Mouse (Mus musculus) brain, embryonic 14.5 days (tissue): ENCODE data around the gene Skp2.

ENCODE experiments used
- CTCF ChIP-seq: fragments of 200-500 bp; IDR thresholded peaks from 2 replicates; pipeline ENCODE4 v1.5.1; 2012; ENCODE audit warnings: inconsistent platforms, mild to moderate bottlenecking, moderate library complexity, borderline replicate concordance; ENCODE audit not compliant: insufficient read depth, insufficient read length; ENCODE audit errors: extremely low read depth
- POLR2A ChIP-seq: fragments of 200-500 bp; IDR thresholded peaks from 2 replicates; pipeline ENCODE4 v1.6.1; 2012; ENCODE audit warnings: mild to moderate bottlenecking, inconsistent platforms, borderline replicate concordance; ENCODE audit not compliant: poor library complexity, insufficient read depth, insufficient read length, severe bottlenecking; ENCODE audit errors: extremely low read depth

GRCm38 (mm10) chr15:9118852-9119251 lies 36.4 kb downstream of the Skp2 start:
- TF ChIP-seq CTCF = no peak
- no peak for TF ChIP-seq POLR2A
